In the genomic region with DNA sequence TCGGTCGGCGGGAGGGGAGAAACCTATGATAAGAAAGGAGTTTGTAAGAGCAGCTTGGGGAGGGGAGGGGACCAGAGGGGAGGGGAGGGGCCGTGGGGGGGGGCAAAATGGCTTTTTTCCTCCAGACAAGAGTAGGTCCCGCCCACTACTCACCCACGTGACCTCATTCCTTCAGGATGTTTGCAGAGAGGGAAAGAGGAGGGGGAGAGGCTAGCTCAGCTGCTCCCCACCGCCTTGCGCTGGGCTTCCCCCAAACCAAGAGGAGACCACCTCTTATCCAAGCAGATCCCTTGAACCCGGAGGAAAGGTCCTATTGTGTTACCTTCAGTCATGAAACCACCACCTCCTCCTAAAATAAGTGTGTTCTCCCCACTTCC, we compare ENCODE assay signal across 8 mouse cellular contexts. TPM values are rescaled to one million over a fixed set of nuclear protein-coding genes. Genes with fewer than 3 reads are reported as not detected.
DNase-seq lines count a peak whose midpoint lies in the region; ATAC-seq and TF ChIP-seq lines count a peak whose summit lies in the region.

No protein-coding gene starts in this region.

- peak; percentile 32 for ATAC-seq in forebrain, embryonic 13.5 days
- ATAC-seq in heart, postnatal 0 days (ENCODE audit: insufficient read depth, low read depth), result peak; percentile 19

- WGBS in forebrain, embryonic 13.5 days, result 3% methylated on average over 3 of the region's 9 CpGs
- WGBS in heart, postnatal 0 days, result 0% methylated on average over 6 of the region's 9 CpGs

- H3K27ac ChIP-seq in forebrain, embryonic 13.5 days, result peak overlapping the region; percentile 97
- H3K27ac ChIP-seq in heart, postnatal 0 days (ENCODE audit: low read depth), result peak overlapping the region; percentile 93

- peak overlapping the region; percentile 91 for H3K4me2 ChIP-seq in forebrain, embryonic 13.5 days
- peak overlapping the region; percentile 97 for H3K4me2 ChIP-seq in heart, postnatal 0 days (ENCODE audit: low read depth, low read length)

- H3K27me3 ChIP-seq in E14TG2a.4 (ENCODE audit: insufficient read depth, low read length), result peaks cover 14% of the 10 kb centered on the region
- H3K27me3 ChIP-seq in forebrain, embryonic 13.5 days, result no peaks in the 10 kb centered on the region
- no peaks in the 10 kb centered on the region for H3K27me3 ChIP-seq in heart, postnatal 0 days (ENCODE audit: control insufficient read depth, insufficient read depth, low read length)

- H3K36me3 ChIP-seq in E14TG2a.4 (ENCODE audit: insufficient read depth, low read length), result peaks cover 31% of the 10 kb centered on the region
- H3K36me3 ChIP-seq in forebrain, embryonic 13.5 days (ENCODE audit: poor library complexity, severe bottlenecking), result no peaks in the 10 kb centered on the region
- no peaks in the 10 kb centered on the region for H3K36me3 ChIP-seq in heart, postnatal 0 days (replicated peaks; ENCODE audit: control insufficient read depth, insufficient read depth, low read length)

- TF ChIP-seq EP300 in heart, postnatal 0 days (IDR thresholded peaks at IDR 0.05; ENCODE audit: low read depth), result no peak

- peak overlapping the region; percentile 97 for H3K4me3 ChIP-seq in E14TG2a.4 (replicated peaks; ENCODE audit: low read length)
- peak overlapping the region; percentile 68 for H3K4me3 ChIP-seq in forebrain, embryonic 13.5 days
- peak overlapping the region; percentile 70 for H3K4me3 ChIP-seq in heart, postnatal 0 days (ENCODE audit: low read depth, low read length)

- DNase-seq in brain, adult 2 months (ENCODE audit: low read depth, low spot score), result peak; percentile 97
- DNase-seq in heart, postnatal 0 days (ENCODE audit: low spot score), result peak; percentile 92
- peak; percentile 97 to 98 for DNase-seq in kidney, postnatal 4 days
- peak; percentile 91 to 94 for DNase-seq in lung, adult 18-20 months
- peak; percentile 76 for DNase-seq in ovary, postnatal 14 days (ENCODE audit: low spot score)
- DNase-seq in B cell, adult 2 months, result no peak

- no peak for TF ChIP-seq CTCF in E14TG2a.4 (conservative IDR thresholded peaks at IDR 0.05; ENCODE audit: low read length)
- TF ChIP-seq CTCF in heart, postnatal 0 days (IDR thresholded peaks at IDR 0.05; ENCODE audit: low read depth), result no peak

- peak overlapping the region; percentile 97 for H3K9ac ChIP-seq in forebrain, embryonic 13.5 days
- H3K9ac ChIP-seq in heart, postnatal 0 days (replicated peaks; ENCODE audit: low read depth, low read length), result peak overlapping the region; percentile 84

- H3K9me3 ChIP-seq in E14TG2a.4 (ENCODE audit: low read length), result no peaks in the 10 kb centered on the region
- no peaks in the 10 kb centered on the region for H3K9me3 ChIP-seq in forebrain, embryonic 13.5 days (replicated peaks)
- no peaks in the 10 kb centered on the region for H3K9me3 ChIP-seq in heart, postnatal 0 days (replicated peaks; ENCODE audit: control insufficient read depth, low read length)

- H3K4me1 ChIP-seq in E14TG2a.4 (replicated peaks; ENCODE audit: low read depth, low read length), result peaks cover 70% of the 10 kb centered on the region
- H3K4me1 ChIP-seq in forebrain, embryonic 13.5 days, result peaks cover 65% of the 10 kb centered on the region
- H3K4me1 ChIP-seq in heart, postnatal 0 days (ENCODE audit: control insufficient read depth, insufficient read depth), result peaks cover 39% of the 10 kb centered on the region

RNA-seq across cellular contexts. Expression of a gene that starts 0.7 kb away (rescaled TPM):
- 21.5 and 22.9 TPM in 2 replicates for polyA plus RNA-seq in forebrain, embryonic 13.5 days (2015; fragmentation: Nextera tagmentation; extraction: Ambion mirVana)
- 1.1 and 3.6 TPM in 2 replicates for total RNA-seq in heart, postnatal 0 days (2014; rRNA removed; ENCODE audit: low replicate concordance)
- 6.0 and 7.1 TPM in 2 replicates for polyA plus RNA-seq in heart, postnatal 0 days (2015; fragmentation: Nextera tagmentation; extraction: Ambion mirVana)

RNA-seq across cellular contexts. Expression of a gene that starts 3.6 kb away (rescaled TPM):
- polyA plus RNA-seq in forebrain, embryonic 13.5 days (2015; fragmentation: Nextera tagmentation; extraction: Ambion mirVana), result 559 and 571 TPM in 2 replicates
- 486 and 592 TPM in 2 replicates for total RNA-seq in heart, postnatal 0 days (2014; rRNA removed; ENCODE audit: low replicate concordance)
- polyA plus RNA-seq in heart, postnatal 0 days (2015; fragmentation: Nextera tagmentation; extraction: Ambion mirVana), result 495 and 503 TPM in 2 replicates

RNA-seq across cellular contexts. Expression of a gene that starts 14.0 kb away (rescaled TPM):
- 12.8 and 17.3 TPM in 2 replicates for polyA plus RNA-seq in forebrain, embryonic 13.5 days (2015; fragmentation: Nextera tagmentation; extraction: Ambion mirVana)
- total RNA-seq in heart, postnatal 0 days (2014; rRNA removed; ENCODE audit: low replicate concordance), result 46.1 and 50.8 TPM in 2 replicates
- polyA plus RNA-seq in heart, postnatal 0 days (2015; fragmentation: Nextera tagmentation; extraction: Ambion mirVana), result 125 and 135 TPM in 2 replicates

RNA-seq across cellular contexts. Expression of a gene that starts 36.4 kb away (rescaled TPM):
- 3.2 and 3.5 TPM in 2 replicates for polyA plus RNA-seq in forebrain, embryonic 13.5 days (2015; fragmentation: Nextera tagmentation; extraction: Ambion mirVana)
- total RNA-seq in heart, postnatal 0 days (2014; rRNA removed; ENCODE audit: low replicate concordance), result 45.2 and 46.1 TPM in 2 replicates
- 1.6 and 1.7 TPM in 2 replicates for polyA plus RNA-seq in heart, postnatal 0 days (2015; fragmentation: Nextera tagmentation; extraction: Ambion mirVana)

RNA-seq across cellular contexts. Expression of a gene that starts 44.9 kb away (rescaled TPM):
- polyA plus RNA-seq in forebrain, embryonic 13.5 days (2015; fragmentation: Nextera tagmentation; extraction: Ambion mirVana), result 3.5 and 4.2 TPM in 2 replicates
- 12.6 and 12.7 TPM in 2 replicates for total RNA-seq in heart, postnatal 0 days (2014; rRNA removed; ENCODE audit: low replicate concordance)
- 0.79 and 0.95 TPM in 2 replicates for polyA plus RNA-seq in heart, postnatal 0 days (2015; fragmentation: Nextera tagmentation; extraction: Ambion mirVana)

Comparison
In these comparisons a context has a peak if more than half of its experiments do, and no peak if none do; other contexts are left out.
1. DNase-seq: peak in brain, adult 2 months (single experiment), heart, postnatal 0 days (single experiment), kidney, postnatal 4 days (2 of 2), lung, adult 18-20 months (2 of 2) and ovary, postnatal 14 days (single experiment); none in B cell, adult 2 months (0 of 2).
2. Peak in every context shown above with its lines, with median percentiles within 50 percentile points of each other: H3K4me3 ChIP-seq.